Mouse (Mus musculus): ENCODE measurements around the gene Gtpbp4. TPM values are rescaled to one million over a fixed set of nuclear protein-coding genes. Genes with fewer than 3 reads are reported as not detected.
"Not testable (repeated sequence)": the region's sequence is repeated elsewhere in the genome, so short reads cannot be mapped to it uniquely, and the experiment has no call there.

The Gtpbp4 gene
- total RNA-seq, 2 experiments from 2014 or later: 100 to 177 TPM

DNA sequence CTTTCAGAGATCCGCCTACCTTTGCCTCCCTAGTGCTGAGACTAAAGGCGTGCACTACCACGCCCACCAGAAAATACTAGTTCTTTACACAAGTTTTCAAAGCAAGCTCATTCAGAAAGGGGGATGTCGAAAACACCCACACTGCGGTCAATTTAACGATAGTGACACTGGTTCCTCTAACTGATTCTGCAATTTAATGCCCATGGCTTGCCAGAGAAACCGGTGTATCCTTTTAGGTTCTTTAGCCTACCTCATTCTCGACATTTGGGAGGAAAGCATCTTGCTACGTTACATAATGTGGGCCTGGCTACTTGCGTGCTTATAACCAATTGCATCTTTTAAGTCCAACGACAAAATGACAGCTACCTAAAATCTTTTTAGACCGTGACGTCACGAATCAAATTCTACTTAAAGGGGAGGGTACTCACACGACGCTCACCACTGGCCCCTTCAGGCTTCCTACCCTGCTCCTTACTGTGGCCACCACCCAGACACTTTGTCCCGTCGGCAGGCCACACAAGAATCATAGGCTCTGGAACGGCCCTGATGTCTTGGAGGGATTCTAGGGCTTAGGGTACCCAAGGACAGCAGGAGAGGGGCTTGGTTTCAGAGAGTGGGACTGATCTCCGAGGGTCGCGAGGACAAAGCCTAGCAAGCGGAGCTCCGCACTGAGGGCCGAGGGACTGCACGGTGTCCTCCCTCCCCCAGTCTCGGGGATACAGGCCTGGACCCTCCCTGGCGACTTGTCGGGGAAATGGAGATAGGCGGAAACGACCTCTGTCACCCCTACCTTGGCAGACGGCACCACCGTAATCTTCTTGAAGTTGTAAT lies 509 bp downstream of the Gtpbp4 start:
- peak; percentile 34 for ATAC-seq (replicated peaks; ENCODE audit: low FRiP score, low TSS enrichment, poor library complexity, severe bottlenecking)

DNA sequence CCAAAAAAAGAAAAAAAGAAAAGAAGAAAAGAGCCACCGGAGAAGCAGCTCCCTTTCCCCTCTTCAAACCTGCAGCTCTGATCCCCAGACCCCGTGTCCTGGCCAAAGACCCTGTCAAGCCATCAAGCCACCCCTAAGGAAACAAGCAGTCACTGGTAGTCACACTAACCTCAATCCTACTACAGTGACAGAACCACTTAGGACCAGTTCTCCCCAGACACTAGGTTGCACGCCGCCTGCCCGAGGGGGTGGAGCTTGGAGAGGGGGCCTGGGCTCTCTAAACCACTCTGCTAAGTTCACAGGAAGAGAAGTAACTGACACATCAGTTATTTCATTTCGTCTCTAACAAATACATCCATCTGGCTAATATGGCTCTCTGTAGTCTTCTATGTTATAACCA lies 3.7 kb downstream of the Gtpbp4 start:
- ATAC-seq (replicated peaks; ENCODE audit: low FRiP score, low TSS enrichment, poor library complexity, severe bottlenecking): no peak

DNA sequence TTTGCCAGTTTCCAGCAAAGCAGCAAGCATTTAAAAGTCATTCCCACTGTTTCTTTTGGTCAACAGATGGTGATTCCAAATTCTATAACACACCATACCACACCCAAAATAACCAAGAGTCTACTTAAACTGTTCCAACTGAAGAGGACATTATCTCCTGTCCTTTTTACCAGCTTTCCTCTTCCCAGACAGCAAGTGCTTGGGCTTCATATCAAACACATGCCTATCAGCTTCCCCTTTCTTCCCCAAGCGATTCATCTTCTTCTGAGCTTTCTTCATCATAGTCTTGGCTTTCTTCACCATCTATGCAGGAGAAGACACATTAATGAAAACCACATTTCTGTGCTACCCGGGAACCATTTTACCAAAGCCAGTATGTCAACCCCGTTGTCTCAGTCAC lies 22.9 kb downstream of the Gtpbp4 start:
- no peak for ATAC-seq (replicated peaks; ENCODE audit: low FRiP score, low TSS enrichment, poor library complexity, severe bottlenecking)

DNA sequence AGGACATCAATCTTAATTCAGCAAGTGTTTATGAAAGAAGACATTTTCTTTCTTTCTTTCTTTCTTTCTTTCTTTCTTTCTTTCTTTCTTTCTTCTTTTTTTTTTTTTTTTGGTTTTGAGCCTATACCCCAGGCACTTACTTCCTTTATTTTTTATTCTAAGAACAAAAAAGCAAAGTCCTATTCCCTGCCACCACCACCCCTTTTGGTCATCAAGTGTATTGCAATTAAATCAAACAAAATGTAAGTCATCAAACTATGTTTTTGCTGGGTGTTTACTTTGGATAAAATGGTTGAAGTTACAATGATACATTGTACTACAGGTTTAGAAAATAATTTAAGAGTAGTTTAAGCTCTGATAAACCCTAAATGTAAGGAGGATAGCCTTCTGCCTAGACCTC lies 23.5 kb downstream of the Gtpbp4 start:
- no peak for ATAC-seq (replicated peaks; ENCODE audit: low FRiP score, low TSS enrichment, poor library complexity, severe bottlenecking)

DNA sequence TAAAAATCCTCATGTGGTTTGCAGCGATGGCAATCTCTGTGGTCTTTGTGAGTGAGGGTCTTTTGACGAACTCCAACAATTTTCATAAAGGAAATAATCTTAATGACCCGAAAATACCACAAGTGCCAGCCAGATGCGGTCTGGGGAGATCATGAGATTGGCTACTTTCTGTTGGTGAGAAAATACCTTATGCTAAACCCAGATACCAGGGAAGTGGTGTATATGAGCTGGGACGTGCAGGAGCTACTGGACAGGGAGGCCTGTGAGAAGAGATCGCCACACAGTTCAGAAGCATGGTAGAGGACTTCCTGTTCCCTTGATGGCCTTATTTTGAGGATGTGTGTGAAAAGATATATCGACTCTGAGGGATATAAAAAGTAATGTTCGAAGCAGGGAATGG lies 28.1 kb downstream of the Gtpbp4 start:
- peak; percentile 86 for ATAC-seq (replicated peaks; ENCODE audit: low FRiP score, low TSS enrichment, poor library complexity, severe bottlenecking)

DNA sequence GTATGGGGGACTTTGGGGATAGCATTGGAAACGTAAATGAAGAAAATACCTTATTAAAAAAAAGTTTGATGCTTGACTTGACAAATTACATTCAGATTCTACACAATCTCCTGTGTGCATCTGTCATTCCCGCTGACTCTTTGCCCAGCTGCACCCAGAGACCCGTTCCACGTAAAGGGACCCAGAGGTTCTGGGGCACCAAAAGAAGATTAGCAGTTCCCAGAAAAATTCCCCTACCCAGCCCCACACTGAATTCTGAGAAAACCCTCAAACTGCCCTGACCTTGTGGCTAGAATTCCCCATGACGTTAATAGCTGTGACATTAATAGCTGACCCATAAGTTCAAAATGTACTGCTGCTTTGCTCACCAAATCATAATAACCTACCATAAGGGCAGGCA lies 30.7 kb downstream of the Gtpbp4 start:
- no peak for ATAC-seq (replicated peaks; ENCODE audit: low FRiP score, low TSS enrichment, poor library complexity, severe bottlenecking)

DNA sequence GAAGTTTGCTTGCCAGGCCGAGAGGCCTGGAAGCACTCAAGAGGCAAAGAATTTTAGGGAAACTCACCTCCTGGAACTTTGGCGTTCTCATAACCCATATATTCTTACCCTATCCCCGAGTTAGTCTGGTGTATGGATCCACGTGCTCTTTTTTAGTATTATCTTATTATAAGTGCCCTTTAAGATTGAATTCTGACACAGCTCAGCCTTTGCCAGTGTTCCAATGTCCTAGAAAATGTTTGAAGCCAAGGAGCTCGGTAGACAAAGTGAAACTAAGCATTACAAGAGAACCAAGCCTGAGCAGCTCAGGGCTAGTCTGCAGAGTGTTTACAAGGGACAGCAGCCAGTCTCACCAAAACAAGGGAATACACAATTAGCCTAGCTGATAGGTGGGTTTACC lies 33.6 kb downstream of the Gtpbp4 start:
- not testable (repeated sequence) for ATAC-seq (replicated peaks; ENCODE audit: low FRiP score, low TSS enrichment, poor library complexity, severe bottlenecking)

DNA sequence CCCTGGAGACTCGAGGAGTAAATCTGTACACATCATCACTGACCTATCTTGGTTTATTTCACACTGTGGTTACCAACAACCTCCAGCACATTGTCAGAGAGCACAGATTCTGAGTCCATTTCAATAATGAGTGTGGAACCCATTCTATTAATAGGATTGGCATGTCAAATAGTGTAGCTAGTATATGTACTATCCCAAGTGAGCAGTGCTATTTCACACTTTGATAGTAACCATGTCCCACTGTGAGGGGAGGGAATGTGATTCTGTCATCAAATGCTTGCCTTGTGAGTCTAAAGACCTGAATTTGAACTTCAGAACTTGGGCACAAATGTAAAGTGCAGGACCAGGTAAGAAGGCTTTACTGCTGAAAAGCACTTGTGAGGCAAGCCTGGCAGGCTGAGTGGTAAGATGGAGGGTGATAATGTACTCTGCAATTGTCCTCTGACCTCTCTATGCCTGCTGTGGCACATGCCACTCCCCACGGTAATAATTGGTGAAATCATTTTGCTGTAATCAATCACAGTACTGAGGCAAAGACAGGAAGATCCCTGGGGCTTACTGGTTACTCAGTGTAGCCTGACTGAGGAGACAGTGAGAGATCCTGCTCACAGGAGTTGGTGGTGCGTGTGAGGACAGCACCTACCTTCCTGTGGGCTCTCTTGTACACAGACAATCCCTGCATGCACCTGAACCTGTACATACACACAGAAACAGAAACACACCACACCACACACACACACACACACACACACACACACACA lies 34.6 kb downstream of the Gtpbp4 start:
- not testable (repeated sequence) for ATAC-seq (replicated peaks; ENCODE audit: low FRiP score, low TSS enrichment, poor library complexity, severe bottlenecking)

DNA sequence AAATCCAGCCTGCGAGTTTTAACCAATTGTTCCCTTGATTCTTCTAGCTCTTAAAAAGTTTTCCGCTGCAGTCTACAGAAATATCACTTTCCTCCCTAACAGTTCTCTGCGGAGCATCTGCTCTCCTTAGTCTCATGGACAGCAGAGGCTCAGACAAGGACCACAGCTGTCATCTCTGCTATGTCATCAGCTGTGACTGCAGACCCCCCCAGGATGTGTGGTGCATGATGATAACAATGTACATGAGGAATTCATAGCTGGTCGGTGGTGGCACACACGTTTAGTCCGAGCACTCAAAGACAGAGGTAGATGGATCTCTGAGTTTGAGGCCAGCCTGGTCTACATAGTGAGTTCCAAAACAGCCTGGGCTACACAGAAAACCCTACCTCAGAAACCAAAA lies 36.3 kb downstream of the Gtpbp4 start:
- ATAC-seq (replicated peaks; ENCODE audit: low FRiP score, low TSS enrichment, poor library complexity, severe bottlenecking): peak; percentile 68

DNA sequence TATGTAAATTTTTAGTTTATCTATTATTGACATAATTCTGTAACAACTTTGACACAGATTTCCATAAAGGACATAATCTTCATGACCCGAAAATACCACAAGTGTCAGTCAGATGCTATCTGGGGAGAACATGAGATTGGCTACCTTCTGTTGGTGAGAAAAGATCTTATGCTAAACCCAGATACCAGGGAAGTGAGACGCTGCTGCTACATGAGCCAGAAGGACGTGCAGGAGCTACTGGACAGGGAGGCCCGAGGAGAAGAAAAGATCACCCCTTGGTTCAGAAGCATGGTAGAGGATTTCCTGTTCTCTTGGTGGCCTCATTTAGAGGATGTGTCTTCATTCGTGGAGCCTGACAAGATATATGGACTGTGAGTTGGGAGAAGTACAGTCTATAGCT lies 36.8 kb downstream of the Gtpbp4 start:
- ATAC-seq (replicated peaks; ENCODE audit: low FRiP score, low TSS enrichment, poor library complexity, severe bottlenecking): 0 out of 2 replicates have a peak, but pooled peaks have one; percentile 22

DNA sequence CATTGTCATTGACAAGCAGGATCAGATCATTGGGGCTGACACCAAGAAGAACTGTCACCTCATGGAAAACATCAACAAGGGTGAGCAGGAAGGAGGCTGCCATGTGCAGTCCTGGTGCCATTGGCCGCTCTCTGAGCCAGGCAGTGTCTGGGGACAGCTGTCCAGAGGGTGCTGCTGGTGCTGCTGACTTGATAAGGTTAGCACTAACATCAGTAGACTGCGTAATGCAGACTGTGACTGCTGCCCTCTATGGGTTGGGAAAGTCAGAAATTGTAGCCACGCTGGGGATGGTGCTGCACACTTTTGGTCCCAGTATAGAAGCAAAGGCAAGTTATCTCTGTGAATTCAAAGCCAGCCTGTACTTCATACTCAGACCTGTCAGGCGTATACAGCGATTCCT lies 39.0 kb downstream of the Gtpbp4 start:
- peak; percentile 85 for ATAC-seq (replicated peaks; ENCODE audit: low FRiP score, low TSS enrichment, poor library complexity, severe bottlenecking)

DNA sequence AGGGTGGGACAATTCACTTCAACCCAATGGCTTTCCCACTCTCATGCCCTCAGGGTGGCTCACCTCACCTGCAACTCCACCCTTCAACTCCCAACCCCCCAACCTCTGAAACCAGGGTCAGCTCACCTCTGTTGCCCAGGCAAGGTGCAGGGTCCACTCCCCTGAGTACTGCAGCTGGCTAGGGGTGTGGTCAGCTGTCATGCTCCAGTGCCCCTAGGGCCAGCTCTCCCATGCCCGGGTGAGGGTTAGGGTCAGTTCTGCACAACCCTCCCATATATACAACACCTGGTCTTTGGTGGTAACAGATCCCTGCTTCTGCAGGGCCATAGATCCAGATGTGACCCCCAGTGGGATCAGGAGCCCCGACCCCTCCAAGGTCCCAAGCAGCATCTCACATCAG lies 40.8 kb downstream of the Gtpbp4 start:
- not testable (repeated sequence) for ATAC-seq (replicated peaks; ENCODE audit: low FRiP score, low TSS enrichment, poor library complexity, severe bottlenecking)

DNA sequence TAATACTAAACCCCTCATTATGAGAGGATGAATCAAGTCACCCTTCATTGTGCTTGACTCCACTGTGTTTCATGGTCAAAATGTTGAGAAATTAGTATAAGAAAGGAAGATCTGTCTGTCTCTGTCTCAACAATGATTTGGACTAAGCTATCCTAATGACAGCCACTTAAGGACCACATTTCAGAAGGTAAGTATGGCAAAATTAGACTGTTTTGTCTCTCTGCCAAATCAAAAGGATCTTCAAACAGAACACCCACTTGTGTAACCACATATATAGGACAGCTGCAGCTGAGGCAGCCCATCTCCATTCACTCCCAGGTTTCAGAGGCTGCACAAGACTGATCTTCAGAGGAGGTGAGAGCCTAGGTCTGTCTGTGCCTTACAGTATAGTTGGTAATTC lies 43.3 kb downstream of the Gtpbp4 start, which contains the start of gene Idi2:
Idi2 (plus strand) TSS at position 301 of the 400 bp plus-strand sequence.
- not testable (repeated sequence) for ATAC-seq (replicated peaks; ENCODE audit: low FRiP score, low TSS enrichment, poor library complexity, severe bottlenecking)

DNA sequence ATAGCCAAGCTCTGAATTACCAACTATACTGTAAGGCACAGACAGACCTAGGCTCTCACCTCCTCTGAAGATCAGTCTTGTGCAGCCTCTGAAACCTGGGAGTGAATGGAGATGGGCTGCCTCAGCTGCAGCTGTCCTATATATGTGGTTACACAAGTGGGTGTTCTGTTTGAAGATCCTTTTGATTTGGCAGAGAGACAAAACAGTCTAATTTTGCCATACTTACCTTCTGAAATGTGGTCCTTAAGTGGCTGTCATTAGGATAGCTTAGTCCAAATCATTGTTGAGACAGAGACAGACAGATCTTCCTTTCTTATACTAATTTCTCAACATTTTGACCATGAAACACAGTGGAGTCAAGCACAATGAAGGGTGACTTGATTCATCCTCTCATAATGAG lies 47.8 kb downstream of the Gtpbp4 start, which contains the start of gene Gm9745:
Gm9745 (minus strand) TSS at position 101 of the 400 bp plus-strand sequence.
- ATAC-seq (replicated peaks; ENCODE audit: low FRiP score, low TSS enrichment, poor library complexity, severe bottlenecking): not testable (repeated sequence)

DNA sequence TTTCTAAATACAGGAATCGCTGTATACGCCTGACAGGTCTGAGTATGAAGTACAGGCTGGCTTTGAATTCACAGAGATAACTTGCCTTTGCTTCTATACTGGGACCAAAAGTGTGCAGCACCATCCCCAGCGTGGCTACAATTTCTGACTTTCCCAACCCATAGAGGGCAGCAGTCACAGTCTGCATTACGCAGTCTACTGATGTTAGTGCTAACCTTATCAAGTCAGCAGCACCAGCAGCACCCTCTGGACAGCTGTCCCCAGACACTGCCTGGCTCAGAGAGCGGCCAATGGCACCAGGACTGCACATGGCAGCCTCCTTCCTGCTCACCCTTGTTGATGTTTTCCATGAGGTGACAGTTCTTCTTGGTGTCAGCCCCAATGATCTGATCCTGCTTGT lies 52.1 kb downstream of the Gtpbp4 start:
- peak; percentile 88 for ATAC-seq (replicated peaks; ENCODE audit: low FRiP score, low TSS enrichment, poor library complexity, severe bottlenecking)

DNA sequence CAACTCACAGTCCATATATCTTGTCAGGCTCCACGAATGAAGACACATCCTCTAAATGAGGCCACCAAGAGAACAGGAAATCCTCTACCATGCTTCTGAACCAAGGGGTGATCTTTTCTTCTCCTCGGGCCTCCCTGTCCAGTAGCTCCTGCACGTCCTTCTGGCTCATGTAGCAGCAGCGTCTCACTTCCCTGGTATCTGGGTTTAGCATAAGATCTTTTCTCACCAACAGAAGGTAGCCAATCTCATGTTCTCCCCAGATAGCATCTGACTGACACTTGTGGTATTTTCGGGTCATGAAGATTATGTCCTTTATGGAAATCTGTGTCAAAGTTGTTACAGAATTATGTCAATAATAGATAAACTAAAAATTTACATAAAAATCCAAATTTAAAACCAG lies 54.2 kb downstream of the Gtpbp4 start:
- peak; percentile 39; the same call in 1 of the 2 replicates for ATAC-seq (replicated peaks; ENCODE audit: low FRiP score, low TSS enrichment, poor library complexity, severe bottlenecking)

DNA sequence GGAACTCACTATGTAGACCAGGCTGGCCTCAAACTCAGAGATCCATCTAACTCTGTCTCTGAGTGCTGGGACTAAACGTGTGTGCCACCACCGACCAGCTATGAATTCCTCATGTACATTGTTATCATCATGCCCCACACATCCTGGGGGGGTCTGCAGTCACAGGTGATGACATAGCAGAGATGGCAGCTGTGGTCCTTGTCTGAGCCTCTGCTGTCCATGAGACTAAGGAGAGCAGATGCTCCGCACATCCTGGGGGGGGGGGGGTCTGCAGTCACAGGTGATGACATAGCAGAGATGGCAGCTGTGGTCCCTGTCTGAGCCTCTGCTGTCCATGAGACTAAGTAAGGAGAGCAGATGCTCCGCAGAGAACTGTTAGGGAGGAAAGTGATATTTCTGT lies 54.8 kb downstream of the Gtpbp4 start:
- ATAC-seq (replicated peaks; ENCODE audit: low FRiP score, low TSS enrichment, poor library complexity, severe bottlenecking): not testable (repeated sequence)

DNA sequence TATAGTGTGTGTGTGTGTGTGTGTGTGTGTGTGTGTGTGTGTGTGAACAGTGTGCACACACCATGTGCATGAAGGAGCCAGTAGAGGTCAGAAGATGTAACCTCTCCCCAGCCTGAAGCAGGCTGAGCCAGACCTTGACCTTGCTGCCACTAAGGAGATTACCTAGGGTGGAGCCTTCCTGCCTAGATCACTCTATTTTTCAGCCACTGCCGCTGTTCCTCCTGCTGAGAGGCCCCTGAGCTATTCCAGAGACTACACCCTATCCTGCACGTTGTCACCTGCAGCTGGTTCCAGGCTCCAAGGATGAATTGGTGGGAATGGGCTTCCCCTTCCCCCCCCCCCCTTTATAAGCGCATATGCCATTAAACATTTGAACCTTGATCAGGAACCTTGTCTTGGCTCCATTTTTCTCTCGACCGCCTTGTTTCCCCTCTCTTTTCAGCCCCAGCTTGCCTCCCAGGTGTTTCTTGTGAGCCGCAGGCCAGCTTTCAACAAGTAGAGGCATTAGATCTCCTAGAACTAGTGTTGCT lies 58.2 kb downstream of the Gtpbp4 start:
- ATAC-seq (replicated peaks; ENCODE audit: low FRiP score, low TSS enrichment, poor library complexity, severe bottlenecking): not testable (repeated sequence)

DNA sequence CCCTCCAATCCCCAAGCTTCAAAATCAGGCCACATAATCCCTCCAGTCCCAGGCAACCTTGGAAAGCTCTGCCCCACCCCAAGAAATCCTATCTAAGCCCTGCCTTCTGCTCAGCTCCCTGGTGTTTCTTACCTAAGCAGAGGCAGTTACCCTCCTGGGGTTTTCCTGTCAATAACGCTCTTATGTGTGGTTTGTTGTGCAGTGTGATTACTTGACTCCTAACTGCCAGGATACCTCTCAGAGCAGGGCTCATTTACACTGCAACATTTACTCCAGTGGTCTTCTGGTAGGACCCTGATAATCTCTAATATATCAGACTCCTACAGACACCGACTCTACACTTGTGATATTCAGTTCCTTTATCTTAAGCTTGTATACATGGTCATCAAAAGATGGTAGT lies 62.4 kb downstream of the Gtpbp4 start:
- ATAC-seq (replicated peaks; ENCODE audit: low FRiP score, low TSS enrichment, poor library complexity, severe bottlenecking): peak; percentile 89

Data from megakaryocyte-erythroid progenitor cell, adult 5-6 weeks (primary cell).